Mouse (Mus musculus) left cerebral cortex, postnatal 10 days (tissue): ENCODE results near the gene Tcirg1. TPM values are rescaled to one million over a fixed set of nuclear protein-coding genes. Genes with fewer than 3 reads are reported as not detected.

Source experiments
- DNase-seq, 2 experiments: peaks; one replicate each; pipeline ENCODE4 v3.0.0; 2021 to 2022; ENCODE audit warnings: low spot score in 2 of 2, mixed read lengths in 1 of 2; ENCODE audit errors: extremely low spot score in 1 of 2
- intact Hi-C: fragments of 180-260 bp; cut with DNase I; formaldehyde crosslinking; loops from one replicate; pipeline ENCODE4 v1.15.1; 2025
- total RNA-seq, 2 experiments: library from RNA; stranded (reverse); gene quantifications; 2 replicates each; pipeline ENCODE4 v1.2.3; 2021

Tcirg1 gene
- total RNA-seq, 2 experiments from 2014 or later: 14.2 to 22.4 TPM

GRCm38 (mm10) chr19:3868290-3868689, 38.6 kb downstream of the Tcirg1 start:
- intact Hi-C loops: no loop called here
- DNase-seq: peak in 1 of 2 experiments; percentile 18

- intact Hi-C loops: no loop called here
- no peak for DNase-seq
Measured at GRCm38 (mm10) chr19:3864960-3865359, 42.0 kb downstream of the Tcirg1 start.

GRCm38 (mm10) chr19:3862713-3863112, 44.2 kb downstream of the Tcirg1 start:
- no peak for DNase-seq
- intact Hi-C loops: no loop called here

GRCm38 (mm10) chr19:3857220-3857619, 49.7 kb downstream of the Tcirg1 start:
- DNase-seq: no peak

GRCm38 (mm10) chr19:3855601-3856000, 51.3 kb downstream of the Tcirg1 start:
- intact Hi-C loops: no loop called here
- DNase-seq: peak; percentile 21 to 51

More at GRCm38 (mm10) chr19:3857220-3857619, 49.7 kb downstream of the Tcirg1 start:
- intact Hi-C loops: no loop called here

- intact Hi-C loops: no loop called here
- no peak for DNase-seq
Measured at GRCm38 (mm10) chr19:3855091-3855490, 51.8 kb downstream of the Tcirg1 start.

- peak in 1 of 2 experiments; percentile 30 for DNase-seq
- intact Hi-C loops: no loop called here
Measured at GRCm38 (mm10) chr19:3853891-3854290, 53.0 kb downstream of the Tcirg1 start.

- no peak for DNase-seq
- intact Hi-C loops: no loop called here
Measured at GRCm38 (mm10) chr19:3853121-3853520, 53.8 kb downstream of the Tcirg1 start.

GRCm38 (mm10) chr19:3851979-3852681, 54.8 kb downstream of the Tcirg1 start:
- intact Hi-C loops: no loop called here
- peak; percentile 19 to 79 for DNase-seq

GRCm38 (mm10) chr19:3851502-3851962, 55.4 kb downstream of the Tcirg1 start, which contains the start of gene Chka:
TSS of gene Chka (plus strand) at chr19:3851773.
- intact Hi-C loops: no loop called here
- DNase-seq: peak; percentile 97 to 99

GRCm38 (mm10) chr19:3850847-3851469, 56.0 kb downstream of the Tcirg1 start:
- intact Hi-C loops: no loop called here
- DNase-seq: peak in 1 of 2 experiments; percentile 52

- DNase-seq: no peak
- intact Hi-C loops: no loop called here
Measured at GRCm38 (mm10) chr19:3850076-3850475, 56.9 kb downstream of the Tcirg1 start.

- intact Hi-C loops: no loop called here
- no peak for DNase-seq
Measured at GRCm38 (mm10) chr19:3849251-3849650, 57.7 kb downstream of the Tcirg1 start.

GRCm38 (mm10) chr19:3848207-3848808, 58.6 kb downstream of the Tcirg1 start:
- DNase-seq: no peak
- intact Hi-C loops: no loop called here

GRCm38 (mm10) chr19:3847711-3848110, 59.2 kb downstream of the Tcirg1 start:
- intact Hi-C loops: no loop called here
- no peak for DNase-seq

- no peak for DNase-seq
- intact Hi-C loops: no loop called here
Measured at GRCm38 (mm10) chr19:3846676-3847604, 60.0 kb downstream of the Tcirg1 start.
